Mouse (Mus musculus): Measurements from ENCODE around the gene Col16a1. TPM values are rescaled to one million over a fixed set of nuclear protein-coding genes. Genes with fewer than 3 reads are reported as not detected.

The Col16a1 gene
- polyA plus RNA-seq, 1 experiment from 2014 or later = 63.0 TPM

DNA sequence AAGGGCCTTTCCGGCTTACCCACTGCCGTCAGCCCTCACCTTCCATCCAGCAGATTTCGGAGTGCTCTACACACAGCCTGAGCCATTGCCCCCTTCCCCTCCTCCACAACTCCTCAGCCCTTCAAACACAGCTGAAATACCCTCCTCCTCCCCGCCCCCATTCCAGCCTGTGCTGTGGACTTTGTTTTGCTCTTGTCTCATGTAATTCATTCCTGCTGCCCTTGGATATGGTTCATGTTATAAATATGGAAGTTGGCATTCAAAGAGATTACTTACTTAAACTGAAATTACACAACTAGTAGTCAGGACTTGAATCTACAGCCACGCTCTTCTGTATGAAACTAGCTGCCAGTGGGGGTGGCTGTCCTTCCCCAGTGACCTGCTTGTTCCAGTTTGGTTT is 75.4 kb downstream of the Col16a1 start:
- no peak overlapping the region for H3K4me2 ChIP-seq (replicated peaks)
- H3K9ac ChIP-seq = no peak overlapping the region
- no peaks in the 10 kb centered on the region for H3K9me3 ChIP-seq
- no peaks in the 10 kb centered on the region for H3K4me1 ChIP-seq (replicated peaks)
- no peak overlapping the region for H3K27ac ChIP-seq
- H3K27me3 ChIP-seq (replicated peaks) = no peaks in the 10 kb centered on the region
- 93% methylated on average over 5 of the region's 5 CpGs for WGBS
- no peak for ATAC-seq
- H3K4me3 ChIP-seq (replicated peaks) = no peak overlapping the region
- peaks cover 44% of the 10 kb centered on the region for H3K36me3 ChIP-seq

- no peak overlapping the region for H3K4me3 ChIP-seq (replicated peaks)
- H3K4me2 ChIP-seq (replicated peaks) = no peak overlapping the region
- no peak for ATAC-seq
- H3K9me3 ChIP-seq = no peaks in the 10 kb centered on the region
- H3K36me3 ChIP-seq = peaks cover 44% of the 10 kb centered on the region
- H3K27ac ChIP-seq = no peak overlapping the region
- no peaks in the 10 kb centered on the region for H3K27me3 ChIP-seq (replicated peaks)
- H3K9ac ChIP-seq = no peak overlapping the region
- peaks cover 6% of the 10 kb centered on the region; the same call in 1 of the 2 replicates for H3K4me1 ChIP-seq (replicated peaks)
- 89% methylated on average over 4 of the region's 4 CpGs for WGBS
These were observed 76.5 kb downstream of the Col16a1 start for GRCm38 (mm10) chr4:130124110-130124509.

DNA sequence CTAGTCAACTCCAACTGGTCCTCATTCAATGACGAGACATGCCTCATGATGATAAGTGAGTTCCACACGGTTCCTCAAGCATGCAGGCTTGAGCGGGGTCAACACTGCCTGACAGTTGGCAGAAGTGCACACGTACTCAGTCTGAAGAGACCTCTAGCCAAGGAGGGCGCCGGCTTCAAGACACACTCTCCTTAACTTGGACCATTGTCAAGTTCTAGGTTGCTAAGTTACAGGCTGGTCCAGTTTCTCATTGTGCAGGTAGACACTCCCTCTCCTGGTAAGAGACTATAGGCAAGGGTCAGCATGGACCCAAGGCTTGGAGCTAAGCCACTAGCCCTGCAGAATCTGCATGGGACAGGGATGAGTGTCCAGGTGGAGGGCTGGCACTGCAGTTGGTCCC is 77.5 kb downstream of the Col16a1 start:
- no peaks in the 10 kb centered on the region for H3K9me3 ChIP-seq
- WGBS = 89% methylated on average over 6 of the region's 6 CpGs

DNA sequence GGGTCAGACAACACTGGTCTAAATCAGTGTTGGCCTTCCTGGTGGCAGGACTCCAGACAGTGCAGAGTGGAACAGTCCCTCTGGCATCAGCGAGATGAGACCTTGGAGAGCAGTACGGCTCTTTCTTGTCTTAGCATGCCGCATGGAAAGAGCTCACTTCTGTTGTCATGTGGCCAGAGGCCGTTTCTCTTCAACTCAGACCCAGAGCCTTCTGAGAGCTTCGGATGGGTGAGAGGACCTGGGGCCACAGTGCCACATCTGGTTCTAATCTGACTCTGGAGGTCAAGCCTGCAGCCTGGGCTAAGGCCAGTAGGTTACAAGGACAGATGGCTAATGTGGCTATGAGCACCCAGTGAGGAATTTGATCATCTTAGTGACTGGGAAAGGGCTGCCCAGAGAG is 78.3 kb downstream of the Col16a1 start:
- peaks cover 22% of the 10 kb centered on the region for H3K4me1 ChIP-seq (replicated peaks)
- no peak overlapping the region for H3K27ac ChIP-seq
- WGBS = 84% methylated on average over 5 of the region's 5 CpGs
- H3K4me3 ChIP-seq (replicated peaks) = no peak overlapping the region
- no peaks in the 10 kb centered on the region for H3K9me3 ChIP-seq
- ATAC-seq = no peak
- H3K4me2 ChIP-seq (replicated peaks) = no peak overlapping the region
- H3K36me3 ChIP-seq = peaks cover 44% of the 10 kb centered on the region
- H3K27me3 ChIP-seq (replicated peaks) = no peaks in the 10 kb centered on the region
- H3K9ac ChIP-seq = no peak overlapping the region

More for the DNA sequence above, 77.5 kb downstream of the Col16a1 start:
- no peak overlapping the region for H3K9ac ChIP-seq
- H3K4me3 ChIP-seq (replicated peaks) = no peak overlapping the region
- peaks cover 44% of the 10 kb centered on the region for H3K36me3 ChIP-seq
- no peak for ATAC-seq
- H3K4me1 ChIP-seq (replicated peaks) = peaks cover 15% of the 10 kb centered on the region
- no peaks in the 10 kb centered on the region for H3K27me3 ChIP-seq (replicated peaks)
- H3K27ac ChIP-seq = no peak overlapping the region
- H3K4me2 ChIP-seq (replicated peaks) = no peak overlapping the region

DNA sequence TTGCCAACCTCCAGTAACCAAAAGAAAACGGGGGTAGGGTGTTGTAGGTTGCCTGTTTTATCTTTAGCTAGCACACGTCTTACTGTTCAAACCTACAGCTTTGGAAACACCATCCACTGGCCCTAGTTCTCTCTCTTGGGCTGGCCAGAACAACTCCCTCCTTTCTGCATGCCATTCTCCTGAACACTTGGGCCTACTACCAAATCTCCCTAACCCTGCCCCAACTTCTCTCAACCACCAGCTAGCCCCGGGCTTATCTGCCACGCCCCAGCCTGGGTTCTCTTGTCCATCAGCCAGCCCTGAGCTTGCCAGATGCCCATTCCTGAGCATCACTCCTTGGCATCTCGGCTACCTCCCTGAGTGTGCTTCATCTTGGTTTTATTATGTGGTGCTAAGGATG is 81.3 kb downstream of the Col16a1 start:
- H3K4me3 ChIP-seq (replicated peaks) = no peak overlapping the region
- H3K4me2 ChIP-seq (replicated peaks) = no peak overlapping the region
- H3K27me3 ChIP-seq (replicated peaks) = no peaks in the 10 kb centered on the region
- H3K27ac ChIP-seq = no peak overlapping the region
- no peak overlapping the region for H3K9ac ChIP-seq
- H3K36me3 ChIP-seq = peaks cover 26% of the 10 kb centered on the region
- no peaks in the 10 kb centered on the region for H3K9me3 ChIP-seq
- WGBS = 76% methylated on average over 5 of the region's 5 CpGs
- H3K4me1 ChIP-seq (replicated peaks) = peaks cover 45% of the 10 kb centered on the region
- ATAC-seq = no peak

DNA sequence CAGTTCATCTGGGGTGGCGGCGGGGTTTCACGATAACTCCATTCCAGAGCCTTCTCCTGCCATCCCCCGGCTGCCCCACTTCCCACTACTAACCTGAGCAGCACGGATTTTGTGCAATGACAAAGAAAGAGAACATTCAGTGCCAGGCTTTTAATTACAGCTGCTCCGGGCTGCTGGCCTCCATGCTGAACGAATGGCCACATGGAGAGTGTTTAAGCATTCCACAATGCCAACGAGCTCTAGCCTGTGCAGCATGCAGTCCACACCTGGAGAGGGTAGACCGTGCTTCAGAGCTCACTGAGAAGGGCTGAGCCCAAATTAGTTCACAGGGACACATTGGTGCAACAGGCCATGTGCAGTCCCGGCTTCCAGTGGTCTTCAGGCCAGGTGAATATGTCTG is 82.4 kb downstream of the Col16a1 start:
- Histone ChIP-seq H3K9me3 (no peaks in the 10 kb centered on the region), H3K4me1 (replicated peaks) (peaks cover 54% of the 10 kb centered on the region), H3K27ac (peak overlapping the region; percentile 84; the same call in 1 of the 2 replicates), H3K9ac (no peak overlapping the region), H3K4me2 (replicated peaks) (no peak overlapping the region), H3K4me3 (replicated peaks) (no peak overlapping the region), H3K36me3 (peaks cover 18% of the 10 kb centered on the region), H3K27me3 (replicated peaks) (no peaks in the 10 kb centered on the region)
- 78% methylated on average over 10 of the region's 10 CpGs for WGBS
- no peak for ATAC-seq

DNA sequence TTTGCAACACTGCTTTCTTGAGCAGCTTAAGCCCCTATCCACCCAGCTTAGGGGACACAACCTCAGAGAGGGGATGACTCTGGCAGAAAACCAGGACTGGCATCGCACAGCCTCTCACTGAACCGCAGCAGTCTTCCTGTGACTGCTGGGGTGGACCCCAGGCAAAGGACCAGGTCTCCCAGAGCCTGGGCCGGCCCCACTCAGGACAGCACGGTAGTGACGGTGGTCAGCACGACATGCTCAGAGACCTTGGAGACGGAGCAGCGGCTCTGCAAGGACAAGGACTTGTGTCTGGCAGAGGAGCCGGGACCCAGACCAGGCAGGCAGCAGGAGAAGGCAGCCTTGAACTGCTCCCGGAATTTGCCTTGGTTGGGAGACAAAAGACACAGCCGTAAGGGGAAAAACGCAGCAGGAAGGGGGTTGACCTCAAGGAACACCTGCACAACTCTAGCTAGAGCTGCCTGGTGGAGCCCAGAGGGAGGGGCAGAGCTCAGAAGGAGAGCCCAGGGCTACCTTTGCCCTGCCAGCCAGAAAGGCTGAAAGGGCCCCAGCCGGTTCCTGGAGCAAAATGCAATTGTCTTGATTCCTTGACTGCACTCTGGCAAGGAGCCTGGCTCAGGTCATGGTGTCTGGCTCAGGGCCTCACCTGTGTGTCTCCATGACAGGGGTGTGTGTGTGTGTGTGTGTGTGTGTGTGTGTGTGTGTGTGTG is 83.2 kb downstream of the Col16a1 start:
- Histone ChIP-seq H3K27ac (peak overlapping the region; percentile 84), H3K4me1 (replicated peaks) (peaks cover 61% of the 10 kb centered on the region), H3K4me2 (replicated peaks) (peak overlapping the region; percentile 34), H3K9ac (no peak overlapping the region), H3K9me3 (no peaks in the 10 kb centered on the region), H3K4me3 (replicated peaks) (no peak overlapping the region), H3K36me3 (peaks cover 11% of the 10 kb centered on the region), H3K27me3 (replicated peaks) (no peaks in the 10 kb centered on the region)
- 51% methylated on average over 13 of the region's 13 CpGs for WGBS
- peak; percentile 88 for ATAC-seq

DNA sequence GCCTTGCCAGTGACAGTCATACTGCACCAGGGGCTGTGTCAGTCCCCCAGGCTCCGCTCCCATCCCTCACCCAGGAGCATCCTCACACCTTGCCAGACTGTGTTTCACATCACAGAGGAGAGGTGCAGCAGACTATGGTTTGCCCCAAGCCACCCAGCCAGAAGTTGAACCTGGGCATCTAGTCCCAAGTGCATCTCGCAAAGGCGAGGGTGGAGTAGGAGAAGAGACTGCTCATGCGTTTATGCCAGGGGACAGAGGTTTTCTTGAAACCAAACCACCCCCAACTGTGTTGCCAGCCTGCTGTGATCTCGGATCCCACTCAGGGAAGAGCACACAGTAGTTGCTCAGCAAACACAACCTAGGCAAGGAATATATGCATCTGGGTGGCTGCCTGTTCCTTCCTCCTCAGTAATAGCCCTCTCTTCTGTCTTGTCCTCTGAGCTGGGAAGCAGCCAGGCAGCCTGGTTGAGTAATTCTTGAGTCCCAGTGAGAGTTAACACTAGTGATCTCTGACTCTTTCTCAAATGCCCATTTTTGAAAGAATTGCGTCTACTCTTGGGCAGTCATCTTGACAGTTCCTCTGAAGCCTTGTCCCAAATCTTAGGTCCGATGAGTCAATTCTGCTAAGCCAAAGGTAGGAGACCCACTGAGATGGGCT is 83.9 kb downstream of the Col16a1 start:
- Histone ChIP-seq H3K4me3 (replicated peaks) (no peak overlapping the region), H3K4me2 (replicated peaks) (no peak overlapping the region), H3K4me1 (replicated peaks) (peaks cover 61% of the 10 kb centered on the region), H3K27me3 (replicated peaks) (no peaks in the 10 kb centered on the region), H3K27ac (peak overlapping the region; percentile 84), H3K36me3 (peaks cover 7% of the 10 kb centered on the region), H3K9ac (no peak overlapping the region), H3K9me3 (no peaks in the 10 kb centered on the region)
- ATAC-seq = no peak
- 84% methylated on average over 7 of the region's 7 CpGs for WGBS

- WGBS = 51% methylated on average over 6 of the region's 6 CpGs
- H3K9ac ChIP-seq = no peak overlapping the region
- peak; percentile 50 for ATAC-seq
These were observed 85.8 kb downstream of the Col16a1 start for GRCm38 (mm10) chr4:130133399-130133798.

DNA sequence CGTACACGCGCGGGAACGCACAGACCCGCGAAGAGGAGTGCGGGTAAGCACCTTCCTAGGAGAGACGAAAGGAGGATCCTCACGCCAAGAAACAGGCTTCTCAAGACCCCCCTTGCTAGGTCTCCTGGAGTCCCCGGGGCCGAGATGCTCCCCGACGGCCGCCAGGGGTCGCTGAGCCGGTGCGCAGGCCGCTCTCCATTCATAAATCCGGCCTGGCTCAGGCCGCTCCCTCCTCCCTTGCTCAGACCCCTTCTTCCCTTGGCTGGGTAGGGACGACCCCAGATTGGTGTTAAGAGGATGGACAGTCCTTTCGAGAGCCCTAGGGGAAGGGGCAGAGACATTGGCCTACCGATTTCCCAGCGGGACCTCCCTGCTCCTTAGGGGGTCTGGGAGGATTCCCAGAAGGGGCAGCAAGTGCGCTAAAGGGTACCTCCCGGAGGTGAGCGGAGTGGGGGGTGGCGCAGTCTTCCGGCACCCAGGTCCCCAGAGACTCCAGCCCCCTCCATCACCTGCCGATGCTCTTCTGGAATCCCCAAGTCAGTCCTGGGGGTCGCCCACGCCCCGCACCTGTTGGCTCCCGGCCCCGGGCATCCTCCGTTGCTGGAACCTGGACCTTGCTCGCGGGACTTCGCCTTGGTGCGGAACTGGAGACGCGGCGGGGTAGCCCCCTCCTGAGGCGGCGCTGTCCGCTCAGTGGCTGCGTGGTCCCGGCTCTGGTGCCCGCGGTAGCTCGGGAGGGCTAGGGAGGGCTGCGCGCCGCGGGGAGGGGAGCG is 91.0 kb downstream of the Col16a1 start:
- Histone ChIP-seq H3K4me3 (replicated peaks) (peak overlapping the region; percentile 35), H3K36me3 (no peaks in the 10 kb centered on the region), H3K9me3 (no peaks in the 10 kb centered on the region), H3K27me3 (replicated peaks) (peaks cover 37% of the 10 kb centered on the region), H3K4me1 (replicated peaks) (peaks cover 32% of the 10 kb centered on the region), H3K9ac (peak overlapping the region; percentile 24; the same call in 1 of the 2 replicates), H3K27ac (no peak overlapping the region), H3K4me2 (replicated peaks) (peak overlapping the region; percentile 70)
- WGBS = under 1% methylated on average over 57 of the region's 57 CpGs
- peak; percentile 60 for ATAC-seq

More at GRCm38 (mm10) chr4:130133399-130133798, 85.8 kb downstream of the Col16a1 start:
- Histone ChIP-seq H3K4me3 (replicated peaks) (no peak overlapping the region), H3K36me3 (no peaks in the 10 kb centered on the region), H3K27me3 (replicated peaks) (peaks cover 4% of the 10 kb centered on the region; the same call in 1 of the 2 replicates), H3K4me2 (replicated peaks) (no peak overlapping the region), H3K9me3 (no peaks in the 10 kb centered on the region), H3K27ac (no peak overlapping the region), H3K4me1 (replicated peaks) (peaks cover 63% of the 10 kb centered on the region)

DNA sequence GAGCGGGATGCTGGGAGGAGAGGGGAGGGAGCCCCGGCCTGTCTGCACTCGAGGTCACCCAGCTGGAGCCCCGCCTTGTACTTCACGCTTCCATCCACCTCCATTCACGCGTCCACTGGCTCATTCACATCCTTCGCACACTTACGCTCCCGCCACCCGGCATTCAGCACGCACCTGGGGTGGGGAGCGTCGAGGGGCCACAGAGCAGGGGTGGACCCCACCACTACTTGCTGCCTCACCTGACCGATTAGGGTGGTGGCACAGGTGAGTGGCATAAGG is 91.5 kb downstream of the Col16a1 start, which contains the start of gene Hcrtr1:
Gene Hcrtr1, minus strand, starts transcription at position 146 of the 279 bp plus-strand sequence.
- 3% methylated on average over 14 of the region's 15 CpGs for WGBS
- Histone ChIP-seq H3K4me1 (replicated peaks) (peaks cover 26% of the 10 kb centered on the region), H3K27me3 (replicated peaks) (peaks cover 37% of the 10 kb centered on the region), H3K27ac (no peak within 1 kb of the TSS), H3K4me3 (replicated peaks) (peak within 1 kb of the TSS; percentile 35), H3K4me2 (replicated peaks) (peak within 1 kb of the TSS; percentile 70), H3K9ac (peak within 1 kb of the TSS; percentile 24; the same call in 1 of the 2 replicates), H3K36me3 (no peaks in the 10 kb centered on the region), H3K9me3 (no peaks in the 10 kb centered on the region)
- ATAC-seq = no peak; the same call in 1 of the 2 replicates

- H3K9me3 ChIP-seq = no peaks in the 10 kb centered on the region
- ATAC-seq = no peak
- peaks cover 37% of the 10 kb centered on the region for H3K27me3 ChIP-seq (replicated peaks)
- H3K9ac ChIP-seq = no peak overlapping the region
- H3K36me3 ChIP-seq = no peaks in the 10 kb centered on the region
- H3K4me3 ChIP-seq (replicated peaks) = no peak overlapping the region
- H3K4me2 ChIP-seq (replicated peaks) = no peak overlapping the region
- 51% methylated on average over 9 of the region's 9 CpGs for WGBS
- peaks cover 14% of the 10 kb centered on the region for H3K4me1 ChIP-seq (replicated peaks)
- H3K27ac ChIP-seq = no peak overlapping the region
These were observed 93.4 kb downstream of the Col16a1 start for GRCm38 (mm10) chr4:130140992-130141402.
